Mouse (Mus musculus) megakaryocyte, embryonic 14.5 days (primary cell): Measurements from ENCODE around the gene Zfp275.

Experiments used
- FLI1 ChIP-seq: IDR thresholded peaks from 2 replicates; pipeline ENCODE4 v1.6.1; 2012; ENCODE audit warnings: low read length, inconsistent platforms, mixed read lengths
- GATA1 ChIP-seq: IDR thresholded peaks from 3 replicates; pipeline ENCODE4 v1.6.1; 2012; ENCODE audit warnings: mixed read lengths, low read length, inconsistent platforms, borderline replicate concordance

DNA sequence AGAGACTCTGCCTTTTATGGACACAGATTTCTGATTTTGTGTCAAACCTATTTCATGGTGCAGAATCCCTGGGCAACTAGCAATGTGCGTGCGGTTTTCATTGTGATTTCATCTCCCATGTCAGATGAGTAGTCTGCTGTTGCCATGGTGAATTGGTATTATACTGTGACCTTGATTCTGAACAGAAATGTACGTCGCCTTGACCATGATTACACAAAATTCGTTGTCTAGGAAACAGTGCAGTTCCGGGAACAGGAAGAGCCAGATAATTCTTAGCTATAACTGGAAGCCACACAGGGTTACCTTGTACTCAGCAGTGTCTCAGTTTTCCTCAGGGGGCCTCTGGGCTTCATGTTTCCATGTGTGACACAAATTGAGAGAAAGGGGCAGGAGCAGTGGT lies 42.0 kb downstream of the Zfp275 start:
- no peak for TF ChIP-seq GATA1
- no peak for TF ChIP-seq FLI1
